Mouse (Mus musculus) heart, adult 8-10 months (tissue): ENCODE data around the gene Gm20388. TPM values are rescaled to one million over a fixed set of nuclear protein-coding genes. Genes with fewer than 3 reads are reported as not detected.

ENCODE experiments used
- DNase-seq: peaks from one replicate; pipeline ENCODE4 v3.0.0; 2022; ENCODE audit warnings: low spot score
- total RNA-seq, 4 experiments: library from RNA; stranded (reverse); gene quantifications; 2 replicates each; pipeline ENCODE4 v1.2.4; 2022

Gm20388 gene
- total RNA-seq, 4 experiments from 2014 or later: 4.2 to 6.7 TPM; not detected in 2

- DNase-seq: no peak
Measured at GRCm38 (mm10) chr8:120867386-120867785, 956.7 kb downstream of the Gm20388 start.

- no peak for DNase-seq
Measured at GRCm38 (mm10) chr8:120872661-120873060, 962.0 kb downstream of the Gm20388 start.

- no peak for DNase-seq
Measured at GRCm38 (mm10) chr8:120876010-120876918, 965.6 kb downstream of the Gm20388 start.

- no peak for DNase-seq
Measured at GRCm38 (mm10) chr8:120877005-120877404, 966.4 kb downstream of the Gm20388 start.

DNA sequence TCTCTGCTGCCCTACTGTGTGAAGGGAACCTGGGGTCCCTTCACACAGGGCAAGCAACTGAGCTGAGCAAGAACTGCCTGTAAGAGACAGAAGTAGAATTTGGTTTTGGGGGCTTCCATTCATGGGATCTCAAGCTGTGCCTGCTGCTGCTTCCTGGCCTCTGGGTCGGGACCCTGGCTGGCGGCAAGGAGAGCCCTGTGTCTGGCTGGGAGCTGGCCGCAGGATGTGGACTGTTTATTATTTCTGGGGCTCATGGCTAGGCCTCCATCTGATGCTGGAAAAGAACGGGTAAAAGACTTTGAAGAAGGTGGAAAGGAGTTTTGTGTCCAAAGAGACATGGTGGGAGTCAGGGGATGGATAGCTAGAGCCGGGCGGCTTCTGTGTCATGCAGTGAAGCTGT, 969.3 kb downstream of the Gm20388 start:
- DNase-seq: no peak

DNA sequence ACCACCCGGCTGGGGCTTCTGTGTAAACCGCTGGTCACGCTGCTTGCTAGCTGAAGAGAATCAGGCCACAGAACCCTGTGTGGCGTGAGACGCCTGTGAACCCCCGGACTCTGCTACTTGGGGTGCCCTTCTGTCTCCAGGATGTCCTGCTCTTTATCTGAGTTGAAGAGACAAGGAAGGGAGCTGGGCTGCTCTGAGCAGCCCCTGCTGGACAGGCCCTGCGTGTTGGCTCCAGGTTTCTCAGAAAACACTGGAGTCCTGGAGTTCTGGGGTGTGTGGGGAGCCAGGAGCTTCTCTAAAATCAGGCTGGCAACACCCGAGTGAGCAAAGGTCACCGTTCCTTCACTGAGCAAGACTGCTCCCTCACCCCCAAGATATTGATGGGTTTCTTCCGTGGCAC, 971.0 kb downstream of the Gm20388 start:
- DNase-seq: no peak

GRCm38 (mm10) chr8:120882657-120883056, 972.0 kb downstream of the Gm20388 start:
- no peak for DNase-seq

DNA sequence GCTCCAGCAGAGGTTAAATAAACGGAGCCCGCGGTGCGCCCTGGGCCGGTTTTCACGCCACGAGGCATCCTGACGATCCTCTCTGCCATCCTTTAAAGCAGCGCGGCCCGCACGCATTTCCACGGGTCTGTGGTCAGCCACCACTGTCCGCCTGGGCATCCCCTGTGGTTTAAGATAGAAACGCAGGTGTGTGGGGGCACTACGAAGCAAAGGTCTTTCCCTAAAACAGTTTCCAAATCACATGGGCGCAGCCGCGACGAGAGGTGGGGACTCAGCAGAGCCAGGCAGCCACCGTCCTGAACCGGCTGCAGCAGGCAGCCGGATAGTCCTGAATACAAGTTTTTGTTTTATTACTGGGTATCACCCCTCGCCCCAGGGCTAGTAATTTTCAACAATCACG, 972.7 kb downstream of the Gm20388 start:
- no peak for DNase-seq

DNA sequence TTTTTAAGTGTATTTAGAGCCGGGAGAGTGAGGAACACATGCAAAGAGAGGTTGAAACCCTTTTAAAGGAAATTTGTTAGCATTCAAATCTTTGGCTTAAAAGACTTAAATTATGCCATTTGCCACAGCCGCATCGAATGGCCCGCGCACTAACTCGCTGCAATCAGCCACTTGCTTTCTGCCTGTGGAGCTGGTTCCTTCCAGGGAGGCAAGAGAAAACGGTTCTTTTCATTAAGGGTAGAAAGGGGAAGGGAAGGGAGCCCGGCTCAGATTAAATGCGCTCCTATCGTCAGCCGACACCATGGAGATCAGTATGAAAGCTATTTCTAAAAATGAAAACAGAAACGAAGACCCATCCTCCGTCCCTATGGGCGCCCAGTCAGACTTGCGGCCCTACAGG, 973.2 kb downstream of the Gm20388 start:
- no peak for DNase-seq

GRCm38 (mm10) chr8:120884881-120885280, 974.2 kb downstream of the Gm20388 start:
- DNase-seq: no peak

GRCm38 (mm10) chr8:120887254-120887653, 976.6 kb downstream of the Gm20388 start:
- DNase-seq: no peak

DNA sequence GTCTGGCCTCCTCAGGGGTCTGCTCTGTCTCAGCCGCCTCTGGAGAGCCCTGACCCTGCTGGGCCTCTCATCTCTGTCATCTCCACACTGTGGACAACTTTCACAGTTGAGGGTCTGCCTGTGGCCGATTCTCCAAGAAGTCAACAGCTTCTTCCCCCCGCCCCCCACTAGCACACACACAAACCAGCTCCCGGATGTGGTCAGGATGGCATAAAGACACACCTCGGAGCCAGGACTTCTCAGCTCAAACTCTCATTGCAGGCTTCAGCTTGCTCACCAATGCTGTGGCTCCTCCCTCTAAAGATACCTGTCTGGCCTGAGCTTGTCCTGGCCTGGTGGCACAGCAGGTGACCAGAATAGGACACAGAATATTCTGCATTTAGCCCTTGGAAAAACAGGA, 977.4 kb downstream of the Gm20388 start:
- no peak for DNase-seq

GRCm38 (mm10) chr8:120889189-120889588, 978.5 kb downstream of the Gm20388 start:
- DNase-seq: no peak

DNA sequence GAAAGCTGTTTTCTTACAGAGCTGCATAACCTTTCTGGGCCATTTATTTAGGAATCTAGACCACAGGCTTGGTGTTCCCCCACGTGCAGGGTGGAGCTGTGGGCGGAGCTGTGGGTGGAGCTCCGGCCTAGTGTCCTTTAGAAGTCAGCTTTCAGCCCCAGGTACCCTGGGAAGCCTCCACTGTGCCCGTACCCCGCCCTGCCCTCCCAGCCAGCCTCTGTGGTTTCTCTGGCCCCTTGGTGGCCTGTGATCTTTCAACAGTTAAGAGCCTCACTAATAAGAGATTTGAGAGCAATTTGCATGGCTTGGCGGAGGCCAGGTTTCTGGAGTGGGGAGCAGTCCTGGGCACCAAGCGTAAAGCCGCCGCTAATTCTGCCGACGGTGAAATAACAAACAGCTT, 979.4 kb downstream of the Gm20388 start:
- no peak for DNase-seq

DNA sequence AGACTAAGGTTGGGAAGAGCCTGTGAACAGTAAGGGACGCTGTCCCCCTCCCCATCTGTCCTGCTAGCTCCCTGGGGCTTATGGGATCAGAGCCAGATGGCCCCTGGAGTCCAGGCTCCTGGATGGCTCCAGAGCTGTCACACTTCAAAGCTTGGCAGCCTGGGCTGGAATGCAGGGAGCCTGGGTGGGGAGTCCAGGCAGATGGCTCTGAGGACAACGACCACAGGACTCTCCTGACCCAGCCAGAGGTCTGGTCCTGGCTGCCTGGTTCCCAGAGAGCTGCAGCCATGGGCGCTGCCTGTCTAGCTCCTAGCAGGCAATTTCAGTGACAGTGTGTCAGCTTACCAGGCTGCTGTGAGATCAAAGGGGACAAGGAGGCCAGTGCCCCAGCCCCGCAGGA, 984.4 kb downstream of the Gm20388 start:
- DNase-seq: no peak

DNA sequence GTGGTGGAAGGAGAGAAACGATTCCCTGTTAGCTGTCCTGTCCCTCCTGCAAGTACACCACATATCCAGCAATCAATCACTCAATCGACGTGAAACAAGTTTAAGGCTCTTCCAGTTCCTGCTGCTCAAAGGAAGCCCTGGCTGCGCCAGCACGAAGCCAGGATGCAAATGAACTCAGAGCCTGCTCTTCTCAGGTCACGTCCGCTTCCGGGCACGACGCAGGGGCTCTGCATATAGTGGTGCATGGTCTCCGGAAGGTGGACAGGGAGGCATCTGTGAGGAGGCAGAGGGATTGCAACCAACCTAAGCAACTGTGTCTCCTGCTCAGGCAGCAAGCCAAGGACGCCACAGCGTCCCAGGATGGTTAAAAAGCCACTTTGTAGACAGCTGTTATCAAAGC, 985.0 kb downstream of the Gm20388 start:
- DNase-seq: no peak

DNA sequence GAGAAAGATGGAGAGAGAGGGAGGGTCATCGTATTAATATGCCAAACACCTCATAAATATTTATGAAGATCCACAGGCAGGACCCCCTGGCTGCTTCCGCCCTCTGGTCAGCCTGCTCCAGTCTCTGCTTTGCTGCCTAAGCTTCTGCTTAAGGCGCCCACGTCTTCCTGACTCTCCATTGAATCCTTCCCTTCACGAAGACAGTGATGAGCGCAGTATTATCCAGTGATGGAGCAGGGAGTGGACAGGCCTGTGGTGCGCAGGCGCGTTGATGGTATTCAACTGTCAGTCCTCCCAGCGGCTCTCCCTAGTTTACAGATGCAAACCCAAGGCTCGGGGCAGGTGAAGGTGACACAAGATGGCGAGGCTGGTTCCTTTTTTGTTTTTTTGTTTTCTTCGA, 985.6 kb downstream of the Gm20388 start:
- no peak for DNase-seq

- DNase-seq: peak; percentile 13
Measured at GRCm38 (mm10) chr8:120898008-120898407, 987.4 kb downstream of the Gm20388 start.

DNA sequence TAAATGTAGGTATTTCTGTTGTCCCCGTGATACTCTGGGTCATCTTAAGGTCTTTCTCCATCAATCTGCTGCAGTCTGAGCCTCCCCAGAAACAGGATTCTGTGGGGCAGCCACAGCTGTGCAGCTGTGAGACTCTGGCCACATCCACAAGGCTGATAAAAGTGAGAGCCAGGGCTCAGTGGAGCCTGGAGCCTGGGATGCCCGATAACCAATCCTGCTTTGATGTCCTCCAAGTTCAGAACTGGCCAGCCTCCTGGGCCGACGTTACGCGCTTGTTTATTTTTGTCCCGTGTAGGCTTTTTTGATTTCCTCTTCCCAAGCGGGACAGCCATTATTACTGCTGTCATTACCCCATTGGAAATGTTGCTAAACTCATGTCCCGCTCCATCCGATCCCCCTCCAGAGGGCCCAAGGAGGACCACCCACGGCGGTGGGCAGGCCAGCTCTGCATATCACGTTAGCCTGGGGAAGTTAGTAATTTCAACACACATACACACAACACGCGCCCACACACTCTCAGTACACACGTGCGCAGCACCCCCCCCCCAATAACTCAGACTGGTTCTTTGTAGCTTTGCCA, 988.3 kb downstream of the Gm20388 start:
- no peak for DNase-seq

DNA sequence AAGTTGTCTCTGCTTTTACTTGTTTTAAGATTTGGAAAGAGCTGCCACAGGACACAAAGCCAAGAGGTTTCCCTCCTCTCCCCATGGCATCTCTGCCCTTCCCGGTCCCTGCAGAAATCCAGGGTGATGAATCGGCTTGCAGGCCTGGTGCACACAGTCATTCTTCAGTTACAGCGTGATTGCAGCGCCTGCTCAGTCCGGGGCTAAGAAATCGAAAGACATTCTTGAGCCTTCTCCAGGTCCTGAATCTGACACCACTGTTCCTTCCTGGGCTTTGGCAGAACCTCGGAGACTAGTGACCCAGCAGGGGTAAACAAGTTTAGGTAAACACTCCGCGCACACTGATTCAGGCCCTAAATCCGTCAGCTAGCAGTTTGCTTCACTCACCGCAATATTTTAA, 991.7 kb downstream of the Gm20388 start:
- no peak for DNase-seq

DNA sequence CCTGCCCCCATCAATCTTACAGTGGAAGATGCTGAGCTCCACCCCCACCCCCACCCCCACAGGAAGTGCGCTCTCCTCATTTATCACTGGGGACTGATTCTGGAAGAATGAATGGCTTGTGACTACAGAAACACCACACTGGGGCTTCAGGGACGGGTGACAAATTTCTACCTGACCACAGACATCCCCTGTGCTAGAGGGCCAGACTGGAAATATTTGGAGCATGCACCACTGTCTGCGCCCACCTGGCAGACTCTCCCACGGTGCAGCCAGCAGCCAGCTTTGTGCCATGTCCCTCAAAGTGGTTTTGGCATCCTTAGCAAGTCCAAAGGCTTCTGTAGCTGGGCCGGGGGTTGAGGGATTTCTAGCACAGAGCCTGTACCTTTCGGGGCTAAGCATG, 997.0 kb downstream of the Gm20388 start:
- DNase-seq: no peak

DNA sequence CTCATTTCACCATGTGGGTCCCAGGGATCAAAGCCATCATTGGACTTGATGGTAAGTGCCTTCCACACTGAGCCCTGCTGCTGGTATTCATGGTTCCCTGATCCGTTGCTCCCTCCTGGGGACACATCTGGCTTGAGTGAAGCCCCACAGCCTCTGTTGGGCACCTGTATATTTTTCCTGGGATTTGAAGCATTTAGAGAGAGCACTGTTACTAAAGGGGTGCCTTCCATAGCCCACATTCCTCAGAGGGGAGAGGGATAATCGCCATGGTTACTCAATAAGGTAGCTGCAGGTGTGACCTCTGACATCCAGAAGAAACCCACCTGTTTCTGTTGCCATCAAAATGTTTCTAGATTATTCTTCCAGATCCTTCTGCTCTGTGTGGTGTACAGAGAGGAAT, 1000.3 kb downstream of the Gm20388 start:
- DNase-seq: no peak

DNA sequence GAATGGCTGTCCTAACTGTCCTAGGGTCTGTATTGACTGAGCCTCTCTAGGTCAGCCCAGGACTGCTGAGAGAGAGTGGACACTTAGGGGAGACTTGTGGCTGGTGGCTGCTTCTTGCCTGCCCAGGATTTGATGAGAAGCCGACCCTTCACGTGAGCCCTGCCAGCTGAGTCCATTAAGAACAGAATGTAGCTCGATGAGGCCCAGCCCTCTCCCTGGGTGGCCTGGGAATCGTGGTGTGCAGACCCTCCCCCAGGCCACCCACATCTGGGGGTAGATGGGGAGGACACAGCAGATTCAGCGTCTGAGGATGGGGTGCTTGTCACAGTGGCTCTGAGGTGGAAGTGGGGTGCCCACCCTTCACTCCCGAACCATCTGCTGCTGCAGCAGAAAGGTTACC, 1001.8 kb downstream of the Gm20388 start:
- no peak for DNase-seq
